Mouse (Mus musculus) CH12.LX (cell line): Measurements from ENCODE around the gene Fam214a.

Experiments used
- E2F4 ChIP-seq: IDR thresholded peaks from 2 replicates; pipeline ENCODE4 v1.6.1; 2011; ENCODE audit warnings: low read depth, low read length, improper control_type of control experiment; ENCODE audit not compliant: insufficient replicate concordance
- JUND ChIP-seq: conservative IDR thresholded peaks from 2 replicates; pipeline ENCODE4 v1.6.1; 2011; ENCODE audit warnings: low read depth, low read length, improper control_type of control experiment
- MEF2A ChIP-seq: IDR thresholded peaks from 2 replicates; pipeline ENCODE4 v1.6.1; 2014; ENCODE audit warnings: low read depth, mild to moderate bottlenecking, inconsistent platforms, low read length, improper control_type of control experiment, borderline replicate concordance
- POLR2A ChIP-seq: IDR thresholded peaks from 2 replicates; pipeline ENCODE4 v1.6.1; 2011; ENCODE audit warnings: low read depth, mild to moderate bottlenecking, improper control_type of control experiment, low read length
- USF2 ChIP-seq: conservative IDR thresholded peaks from 2 replicates; pipeline ENCODE4 v1.6.1; 2011; ENCODE audit warnings: low read depth, low read length, improper control_type of control experiment

DNA sequence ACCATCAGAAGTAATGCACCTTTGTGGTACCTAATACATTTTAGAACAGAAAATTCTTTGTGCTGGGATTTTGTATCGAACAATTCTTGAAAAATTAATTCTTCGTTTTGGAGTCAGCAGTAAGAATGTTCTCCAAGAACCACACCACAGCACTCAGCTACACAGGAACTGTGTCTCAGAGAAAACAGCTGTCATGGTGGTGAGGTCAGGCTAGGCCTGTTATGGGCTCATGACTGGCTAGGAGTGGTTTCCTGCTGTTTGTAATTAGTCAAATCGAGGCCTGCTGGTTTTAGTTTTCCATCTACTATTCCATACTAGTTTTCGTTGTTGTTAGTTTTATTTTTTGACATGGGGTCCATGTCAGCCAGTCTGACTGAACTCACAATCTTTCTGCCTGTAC lies 67.9 kb downstream of the Fam214a start:
- no peak for TF ChIP-seq E2F4
- TF ChIP-seq USF2 = no peak
- no peak for TF ChIP-seq MEF2A
- TF ChIP-seq JUND = no peak
- no peak for TF ChIP-seq POLR2A
